Mouse (Mus musculus): ENCODE data around the gene Pcgf1. TPM values are rescaled to one million over a fixed set of nuclear protein-coding genes. Genes with fewer than 3 reads are reported as not detected.

The Pcgf1 gene
- polyA plus RNA-seq, 1 experiment = 31.0 TPM

DNA sequence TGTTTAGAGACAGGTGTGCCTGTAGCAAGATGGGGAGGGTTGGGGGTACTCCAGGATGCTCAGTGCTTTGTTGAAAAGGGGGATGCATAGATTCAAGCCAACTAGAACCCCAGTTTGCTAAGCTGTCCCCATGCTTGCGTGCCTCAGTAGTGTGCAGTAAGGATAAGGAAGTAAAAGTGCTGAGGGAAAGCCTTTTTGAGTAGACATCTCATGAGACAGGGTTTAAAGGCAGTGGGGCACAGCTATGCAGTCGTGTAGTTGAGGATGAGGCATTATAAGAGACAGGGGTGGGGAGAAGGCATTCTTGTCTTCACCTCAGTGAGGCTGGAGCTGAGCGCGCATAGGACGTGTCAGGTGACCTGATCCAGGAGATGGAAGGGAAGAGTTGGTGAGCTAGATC, 37.1 kb upstream of the Pcgf1 start:
- Histone ChIP-seq H3K4me3 (ENCODE audit: insufficient read depth, low read length) (no peak overlapping the region), H3K27ac (ENCODE audit: insufficient read depth, low read depth, low read length) (peak overlapping the region; percentile 76), H3K4me1 (ENCODE audit: control insufficient read depth, insufficient read depth, low read length) (peaks cover 55% of the 10 kb centered on the region)
- TF ChIP-seq POLR2A (IDR thresholded peaks at IDR 0.05; ENCODE audit: borderline replicate concordance, low read depth, low read length) (no peak), CTCF (IDR thresholded peaks at IDR 0.05; ENCODE audit: low read depth, low read length) (no peak)

DNA sequence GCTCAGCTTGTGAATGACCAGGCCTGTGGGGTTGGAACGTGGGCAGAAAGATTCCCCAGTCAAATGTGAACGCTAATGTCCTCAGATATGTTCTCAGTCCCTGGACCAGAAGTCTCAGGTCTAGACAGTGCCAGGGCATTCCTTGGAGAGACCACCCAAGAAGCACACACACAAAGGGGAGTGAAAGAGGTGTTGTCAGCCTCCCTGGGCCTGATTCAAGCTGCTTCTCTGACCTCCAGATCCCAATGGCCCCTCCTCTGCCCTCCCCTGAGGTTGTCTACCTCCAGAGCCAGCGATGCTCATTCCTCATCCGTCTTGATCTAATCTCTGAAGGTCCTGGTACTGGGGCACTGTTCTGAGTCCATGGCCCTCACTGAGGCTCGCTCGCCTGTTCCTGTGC, 34.1 kb upstream of the Pcgf1 start:
- H3K4me3 ChIP-seq (ENCODE audit: insufficient read depth, low read length) = no peak overlapping the region
- 0 out of 2 replicates have a peak, but pooled peaks have one; percentile 47 for TF ChIP-seq POLR2A (IDR thresholded peaks at IDR 0.05; ENCODE audit: borderline replicate concordance, low read depth, low read length)
- no peak for TF ChIP-seq CTCF (IDR thresholded peaks at IDR 0.05; ENCODE audit: low read depth, low read length)
- H3K27ac ChIP-seq (ENCODE audit: insufficient read depth, low read depth, low read length) = peak overlapping the region; percentile 98
- peaks cover 62% of the 10 kb centered on the region for H3K4me1 ChIP-seq (ENCODE audit: control insufficient read depth, insufficient read depth, low read length)

DNA sequence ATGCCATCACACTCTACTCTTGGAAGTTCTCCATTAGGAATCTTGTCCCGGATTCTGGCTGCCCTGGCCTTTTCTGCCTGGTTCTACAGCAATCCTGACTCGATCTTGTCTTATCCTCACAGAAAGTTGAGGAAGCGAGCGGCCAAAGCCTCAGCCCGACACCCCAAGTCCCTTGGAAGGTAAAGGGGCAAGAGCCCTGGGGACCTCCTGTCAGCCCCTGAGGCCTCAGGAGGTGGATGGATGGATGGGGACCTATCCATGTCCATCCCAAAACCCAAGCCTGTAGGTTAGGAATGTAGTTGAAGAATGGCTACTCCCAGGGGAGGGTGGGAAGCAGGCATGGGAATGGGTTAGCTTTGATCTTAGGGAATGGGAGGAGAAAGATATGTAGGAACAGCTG, 33.7 kb upstream of the Pcgf1 start:
- Histone ChIP-seq H3K4me3 (ENCODE audit: insufficient read depth, low read length) (no peak overlapping the region), H3K27ac (ENCODE audit: insufficient read depth, low read depth, low read length) (peak overlapping the region; percentile 98), H3K4me1 (ENCODE audit: control insufficient read depth, insufficient read depth, low read length) (peaks cover 62% of the 10 kb centered on the region)
- TF ChIP-seq POLR2A (IDR thresholded peaks at IDR 0.05; ENCODE audit: borderline replicate concordance, low read depth, low read length) (no peak), CTCF (IDR thresholded peaks at IDR 0.05; ENCODE audit: low read depth, low read length) (no peak)

DNA sequence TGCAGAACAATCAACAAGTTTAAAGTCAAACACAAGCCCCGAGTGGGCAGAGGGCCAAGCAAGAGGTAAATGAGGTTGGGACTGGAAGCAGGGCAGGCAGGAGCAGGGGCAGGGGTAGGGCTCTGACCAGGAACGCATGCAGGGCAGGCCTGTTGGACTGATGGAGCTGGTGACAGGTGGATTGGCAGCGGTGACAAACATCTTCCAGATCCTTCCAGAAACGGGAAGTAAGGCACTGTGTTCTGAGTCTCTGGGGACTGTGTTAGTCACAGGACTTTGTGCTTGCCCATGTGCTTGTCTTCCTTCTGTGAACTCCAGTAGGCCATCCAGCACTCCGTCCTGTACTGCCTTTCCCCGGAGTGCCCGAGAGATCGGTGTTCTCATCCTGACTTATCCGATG, 32.9 kb upstream of the Pcgf1 start:
- Histone ChIP-seq H3K4me1 (ENCODE audit: control insufficient read depth, insufficient read depth, low read length) (peaks cover 60% of the 10 kb centered on the region), H3K4me3 (ENCODE audit: insufficient read depth, low read length) (no peak overlapping the region), H3K27ac (ENCODE audit: insufficient read depth, low read depth, low read length) (peak overlapping the region; percentile 98)
- TF ChIP-seq POLR2A (IDR thresholded peaks at IDR 0.05; ENCODE audit: borderline replicate concordance, low read depth, low read length) (no peak), CTCF (IDR thresholded peaks at IDR 0.05; ENCODE audit: low read depth, low read length) (no peak)

GRCm38 (mm10) chr6:83049367-83049766, 28.3 kb upstream of the Pcgf1 start:
- Histone ChIP-seq H3K27ac (ENCODE audit: insufficient read depth, low read depth, low read length) (no peak overlapping the region), H3K4me3 (ENCODE audit: insufficient read depth, low read length) (no peak overlapping the region), H3K4me1 (ENCODE audit: control insufficient read depth, insufficient read depth, low read length) (peaks cover 24% of the 10 kb centered on the region)
- TF ChIP-seq POLR2A (IDR thresholded peaks at IDR 0.05; ENCODE audit: borderline replicate concordance, low read depth, low read length) (no peak), CTCF (IDR thresholded peaks at IDR 0.05; ENCODE audit: low read depth, low read length) (no peak)

- Histone ChIP-seq H3K4me1 (ENCODE audit: control insufficient read depth, insufficient read depth, low read length) (0 out of 2 replicates have a peak, but pooled peaks cover 5% of the 10 kb centered on the region), H3K27ac (ENCODE audit: insufficient read depth, low read depth, low read length) (peak overlapping the region; percentile 68), H3K4me3 (ENCODE audit: insufficient read depth, low read length) (peak overlapping the region; percentile 86)
- no peak for TF ChIP-seq POLR2A (IDR thresholded peaks at IDR 0.05; ENCODE audit: borderline replicate concordance, low read depth, low read length)
- TF ChIP-seq CTCF (IDR thresholded peaks at IDR 0.05; ENCODE audit: low read depth, low read length) = peak; percentile 4; the same call in 1 of the 2 replicates
Observed at GRCm38 (mm10) chr6:83053136-83053960, 24.3 kb upstream of the Pcgf1 start.

GRCm38 (mm10) chr6:83054074-83054851, 23.4 kb upstream of the Pcgf1 start, which contains the start of gene Aup1:
Gene Aup1 (plus strand): TSS chr6:83054521.
- Histone ChIP-seq H3K4me3 (ENCODE audit: insufficient read depth, low read length) (peak within 1 kb of the TSS; percentile 86), H3K27ac (ENCODE audit: insufficient read depth, low read depth, low read length) (peak within 1 kb of the TSS; percentile 69), H3K4me1 (ENCODE audit: control insufficient read depth, insufficient read depth, low read length) (0 out of 2 replicates have a peak, but pooled peaks cover 5% of the 10 kb centered on the region)
- TF ChIP-seq CTCF (IDR thresholded peaks at IDR 0.05; ENCODE audit: low read depth, low read length) (no peak), POLR2A (IDR thresholded peaks at IDR 0.05; ENCODE audit: borderline replicate concordance, low read depth, low read length) (no peak)

GRCm38 (mm10) chr6:83054871-83055431, 22.7 kb upstream of the Pcgf1 start, which contains the start of gene Htra2:
Gene Htra2 (minus strand): TSS chr6:83055273.
- TF ChIP-seq POLR2A (IDR thresholded peaks at IDR 0.05; ENCODE audit: borderline replicate concordance, low read depth, low read length) (no peak), CTCF (IDR thresholded peaks at IDR 0.05; ENCODE audit: low read depth, low read length) (peak; percentile 40)
- Histone ChIP-seq H3K27ac (ENCODE audit: insufficient read depth, low read depth, low read length) (peak within 1 kb of the TSS; percentile 69), H3K4me3 (ENCODE audit: insufficient read depth, low read length) (peak within 1 kb of the TSS; percentile 86), H3K4me1 (ENCODE audit: control insufficient read depth, insufficient read depth, low read length) (0 out of 2 replicates have a peak, but pooled peaks cover 5% of the 10 kb centered on the region)

DNA sequence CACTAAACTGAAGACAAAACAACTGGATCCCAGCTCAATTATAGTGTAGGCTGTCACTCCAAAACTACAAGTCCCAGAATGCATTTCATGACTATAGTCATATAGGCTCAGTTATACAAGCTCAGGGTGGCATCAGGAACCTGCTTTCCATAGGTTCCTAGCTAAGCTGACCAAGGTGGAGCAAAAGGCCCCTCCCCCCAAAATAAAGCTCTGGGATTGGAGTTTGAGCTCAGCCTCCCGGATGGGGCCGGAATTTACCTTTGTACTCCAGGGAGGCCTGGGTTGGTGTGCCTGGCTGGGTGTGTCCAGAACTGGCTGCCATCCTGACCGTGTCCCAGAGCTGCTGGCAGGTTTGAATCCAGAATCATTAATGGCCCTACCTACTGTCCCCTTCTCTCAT, 19.9 kb upstream of the Pcgf1 start, which contains the start of gene Dqx1:
Dqx1 (plus strand) TSS at position 55 of the 400 bp plus-strand sequence.
- Histone ChIP-seq H3K4me1 (ENCODE audit: control insufficient read depth, insufficient read depth, low read length) (no peaks in the 10 kb centered on the region), H3K4me3 (ENCODE audit: insufficient read depth, low read length) (no peak within 1 kb of the TSS), H3K27ac (ENCODE audit: insufficient read depth, low read depth, low read length) (no peak within 1 kb of the TSS)
- TF ChIP-seq POLR2A (IDR thresholded peaks at IDR 0.05; ENCODE audit: borderline replicate concordance, low read depth, low read length) = no peak
- TF ChIP-seq CTCF (IDR thresholded peaks at IDR 0.05; ENCODE audit: low read depth, low read length) = no peak

Data from bone marrow macrophage, adult 2 months (primary cell).